Mouse (Mus musculus) liver, postnatal 0 days (tissue): ENCODE measurements at regions not wholly inside any gene's neighbourhood (a gene's known extent, or its start where the extent isn't known, plus 50 kb on each side); places are given as distances from the start of the nearest gene placed in this dataset.

Experiments used
- CTCF ChIP-seq: sonication (generic); IDR thresholded peaks from 2 replicates; pipeline ENCODE4 v1.5.1; 2016; ENCODE audit warnings: antibody characterized with exemption, low read depth
- EP300 ChIP-seq: IDR thresholded peaks from 2 replicates; pipeline ENCODE4 v1.6.1; 2016; ENCODE audit warnings: antibody characterized with exemption, low read depth, mild to moderate bottlenecking

GRCm38 (mm10) chr16:29920940-29921339, 143.2 kb upstream of the Hes1 start:
- TF ChIP-seq EP300 (no peak), CTCF (no peak)
